Mouse (Mus musculus) brown adipose tissue, adult 24 weeks (tissue): ENCODE data around the gene Cdrt4. TPM values are rescaled to one million over a fixed set of nuclear protein-coding genes. Genes with fewer than 3 reads are reported as not detected.
A peak's percentile ranks its signal among the peaks of the same experiment; 100 is the strongest.

ENCODE experiments used
- H3K27ac ChIP-seq: fragments of 200-500 bp; replicated peaks from 2 replicates; pipeline ENCODE4 v1.5.1; 2012; ENCODE audit warnings: low read depth, mild to moderate bottlenecking, low read length
- H3K4me1 ChIP-seq: fragments of 200-500 bp; 2 replicates; pipeline ENCODE4 v1.6.1; 2012; ENCODE audit warnings: low read length, mixed read lengths; ENCODE audit not compliant: control insufficient read depth, insufficient read depth, insufficient read length
- H3K4me3 ChIP-seq: fragments of 200-500 bp; 2 replicates; pipeline ENCODE4 v1.5.1; 2012; ENCODE audit warnings: low read depth, mild to moderate bottlenecking, low read length, moderate library complexity; ENCODE audit not compliant: insufficient read depth
- polyA plus RNA-seq: library from polyadenylated mRNA; stranded (reverse); fragments of >200 nt; gene quantifications from 2 replicates; pipeline ENCODE4 v1.2.4, GENCODE M21; 2012; ENCODE audit not compliant: missing spikeins, insufficient read depth, insufficient read length

Cdrt4 gene
- polyA plus RNA-seq, 1 experiment, result not detected

DNA sequence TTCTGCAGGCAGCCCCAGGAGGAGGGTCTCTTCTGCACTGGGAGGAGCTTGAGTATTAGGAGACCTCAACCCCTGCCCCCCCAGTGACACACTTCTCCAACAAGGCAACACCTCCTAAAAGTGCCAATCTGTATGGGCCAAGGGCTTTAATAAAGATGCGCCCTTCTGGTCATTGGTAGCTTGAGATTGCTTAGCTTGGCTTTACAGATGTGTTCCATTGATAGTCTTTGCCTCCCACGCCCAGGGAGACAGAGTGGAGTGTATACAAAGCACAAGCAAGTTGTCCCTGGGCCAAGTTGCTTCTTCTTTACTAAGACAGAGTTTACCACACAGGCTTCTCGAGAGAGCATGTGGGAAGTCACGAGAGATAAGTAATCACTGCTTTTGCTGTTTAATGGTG, 20.4 kb upstream of the Cdrt4 start:
- peak overlapping the region; percentile 82 for H3K27ac ChIP-seq
- no peak overlapping the region for H3K4me3 ChIP-seq
- H3K4me1 ChIP-seq, result 0 out of 2 replicates have a peak, but pooled peaks cover 2% of the 10 kb centered on the region

DNA sequence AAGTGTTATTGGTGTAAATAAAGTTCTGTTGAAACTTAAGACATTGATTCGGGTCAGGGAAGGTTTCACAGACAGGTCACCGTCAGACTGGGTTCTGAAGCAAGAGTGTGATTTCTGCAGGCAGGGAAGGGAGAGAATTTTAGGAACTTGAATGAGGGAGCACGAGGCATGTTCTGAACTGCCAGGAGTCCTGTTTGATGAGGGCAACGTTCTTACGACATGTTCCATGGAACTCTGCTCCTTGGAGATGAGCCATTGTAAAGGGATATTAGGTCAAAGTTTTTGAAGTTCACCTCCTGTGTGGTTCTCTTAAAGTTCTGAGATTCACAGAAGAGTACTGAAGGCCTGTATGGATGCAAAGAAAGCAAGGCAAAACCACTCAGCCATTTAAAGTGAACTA, 19.9 kb upstream of the Cdrt4 start:
- Histone ChIP-seq H3K27ac (peak overlapping the region; percentile 82), H3K4me1 (0 out of 2 replicates have a peak, but pooled peaks cover 2% of the 10 kb centered on the region), H3K4me3 (no peak overlapping the region)

DNA sequence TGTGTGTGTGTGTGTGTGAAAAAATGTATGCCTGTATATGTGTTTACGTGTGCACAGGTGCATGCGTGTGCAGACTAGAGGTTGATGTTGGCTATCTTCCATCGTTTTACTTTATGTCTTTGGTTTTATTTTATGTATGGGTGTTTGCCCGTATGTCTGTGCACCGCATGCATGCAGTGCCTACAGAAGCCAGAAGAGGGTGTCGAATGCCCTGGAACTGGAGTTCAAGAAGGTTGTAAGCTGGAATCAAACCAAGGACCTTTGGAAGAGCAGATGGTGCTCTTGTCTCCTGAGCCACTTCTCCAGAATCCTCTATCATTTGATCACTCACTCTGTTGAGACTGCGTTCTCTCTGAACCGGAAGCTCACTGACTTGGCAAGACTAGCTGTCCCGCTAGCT, 17.9 kb upstream of the Cdrt4 start:
- Histone ChIP-seq H3K4me3 (no peak overlapping the region), H3K27ac (no peak overlapping the region), H3K4me1 (0 out of 2 replicates have a peak, but pooled peaks cover 2% of the 10 kb centered on the region)

DNA sequence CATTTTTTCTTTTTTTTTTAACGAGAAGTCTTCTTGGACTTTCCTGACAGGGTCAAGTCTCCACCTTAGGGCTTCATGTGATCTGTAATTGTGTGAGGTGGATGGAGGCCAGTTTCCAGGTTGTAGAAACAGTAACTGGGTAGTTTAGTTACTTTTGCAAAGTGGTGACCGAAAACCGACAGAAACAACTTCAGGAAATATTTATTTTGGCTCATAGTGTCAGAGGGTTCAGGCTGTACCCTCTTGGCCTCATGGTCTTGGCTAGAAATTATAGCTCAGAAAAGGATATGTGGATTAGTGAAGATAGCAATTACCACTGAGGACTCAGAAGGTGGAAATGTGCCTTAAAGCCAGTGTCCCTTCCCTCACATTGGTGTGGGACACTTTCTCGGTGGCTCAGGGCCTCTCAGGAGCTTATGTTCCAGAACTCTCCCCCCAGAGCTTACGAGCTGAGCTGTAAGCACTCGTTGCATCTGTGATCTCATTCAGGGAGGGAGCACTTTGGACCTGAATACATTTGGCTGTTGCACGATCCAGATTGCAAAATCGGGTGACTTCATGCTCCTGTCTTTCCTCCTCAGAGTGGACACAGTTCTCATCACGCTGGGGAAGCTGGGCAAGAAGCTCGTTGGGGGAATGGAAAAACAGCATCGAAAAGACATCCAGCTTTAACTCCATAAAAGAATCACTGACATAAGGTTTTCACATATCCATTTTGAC, 16.0 kb upstream of the Cdrt4 start:
- no peak overlapping the region for H3K4me3 ChIP-seq
- 0 out of 2 replicates have a peak, but pooled peaks cover 2% of the 10 kb centered on the region for H3K4me1 ChIP-seq
- H3K27ac ChIP-seq, result peak overlapping the region; percentile 54

DNA sequence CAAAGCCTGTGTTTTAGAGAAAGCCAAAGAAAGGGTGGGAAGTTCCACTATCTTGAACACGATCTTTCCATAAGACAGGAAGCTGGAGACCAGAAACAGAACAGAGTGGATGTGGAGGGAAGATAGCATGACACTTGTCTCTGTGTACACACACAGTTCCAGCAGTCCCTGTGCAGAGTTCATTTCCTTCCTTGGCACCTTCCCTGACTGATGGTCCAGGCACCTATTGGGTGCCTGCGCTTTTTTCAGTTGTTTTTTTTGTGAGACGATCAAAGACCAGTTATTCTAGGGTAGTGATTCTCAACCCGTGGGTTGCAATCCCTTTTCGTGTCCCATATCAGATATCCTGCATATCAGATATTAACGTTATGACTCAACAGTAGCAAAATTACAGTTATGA, 13.0 kb upstream of the Cdrt4 start:
- no peak overlapping the region for H3K4me3 ChIP-seq
- no peaks in the 10 kb centered on the region for H3K4me1 ChIP-seq
- H3K27ac ChIP-seq, result no peak overlapping the region

DNA sequence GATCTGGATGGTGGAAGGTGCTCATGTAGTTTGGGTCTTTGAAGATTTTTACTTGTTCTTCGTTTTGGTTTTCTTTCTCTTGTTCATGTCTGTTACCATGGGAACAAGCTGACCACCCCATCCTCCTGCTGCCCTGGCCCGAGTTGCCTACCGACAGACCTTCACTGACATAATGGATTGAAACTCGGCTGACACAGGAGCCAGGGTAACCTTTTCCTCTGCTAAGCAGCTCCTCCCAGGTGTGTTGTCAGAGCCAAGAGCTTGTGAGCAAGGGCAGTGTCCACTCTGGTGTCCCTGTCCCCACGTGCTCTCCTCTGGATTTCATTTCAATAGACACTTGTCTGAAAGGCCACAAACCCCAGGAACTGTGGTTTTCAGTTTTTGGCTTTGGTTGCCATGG, 12.1 kb upstream of the Cdrt4 start:
- Histone ChIP-seq H3K4me3 (no peak overlapping the region), H3K27ac (no peak overlapping the region), H3K4me1 (no peaks in the 10 kb centered on the region)

DNA sequence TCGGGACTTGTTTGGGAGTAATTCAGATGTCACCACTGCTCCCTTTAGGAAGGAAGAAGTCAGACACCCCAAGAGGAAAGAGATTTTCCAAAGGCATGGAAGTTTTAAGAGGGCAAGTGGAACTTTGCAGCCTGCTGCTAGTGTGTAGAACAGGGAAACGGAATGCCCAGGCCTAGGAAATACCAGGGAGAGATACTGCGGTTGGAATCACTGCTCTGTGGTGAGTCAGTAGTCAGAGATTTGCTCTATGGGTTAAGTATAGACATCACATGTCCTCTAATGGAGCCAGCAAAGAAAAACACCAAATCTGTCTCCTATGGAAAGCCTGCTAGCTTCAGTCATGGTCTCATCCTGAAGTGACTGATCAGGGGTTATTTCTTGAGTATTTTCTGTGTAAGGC, 10.8 kb upstream of the Cdrt4 start:
- no peak overlapping the region for H3K4me3 ChIP-seq
- H3K4me1 ChIP-seq, result no peaks in the 10 kb centered on the region
- H3K27ac ChIP-seq, result no peak overlapping the region

DNA sequence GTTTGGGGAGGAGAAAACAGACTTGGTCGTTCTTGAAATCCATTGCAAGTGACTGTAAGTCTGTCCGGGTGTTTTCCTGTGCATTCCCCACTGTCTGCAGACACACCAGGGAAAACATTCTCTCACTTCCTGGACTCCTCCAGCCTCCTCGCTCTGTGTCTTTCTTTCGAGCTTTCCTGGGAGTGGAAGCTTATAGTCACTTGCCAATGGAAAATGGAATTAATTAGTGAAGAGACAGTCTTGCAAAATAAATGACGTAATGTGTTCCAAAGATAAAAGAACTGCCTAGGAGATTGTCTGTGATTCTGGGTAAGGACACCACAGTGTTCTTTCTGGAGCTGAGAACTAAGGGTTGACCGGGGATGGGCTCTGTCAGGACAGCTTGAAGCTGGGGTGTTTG, 7.5 kb upstream of the Cdrt4 start:
- no peak overlapping the region for H3K4me3 ChIP-seq
- H3K4me1 ChIP-seq, result no peaks in the 10 kb centered on the region
- no peak overlapping the region for H3K27ac ChIP-seq

DNA sequence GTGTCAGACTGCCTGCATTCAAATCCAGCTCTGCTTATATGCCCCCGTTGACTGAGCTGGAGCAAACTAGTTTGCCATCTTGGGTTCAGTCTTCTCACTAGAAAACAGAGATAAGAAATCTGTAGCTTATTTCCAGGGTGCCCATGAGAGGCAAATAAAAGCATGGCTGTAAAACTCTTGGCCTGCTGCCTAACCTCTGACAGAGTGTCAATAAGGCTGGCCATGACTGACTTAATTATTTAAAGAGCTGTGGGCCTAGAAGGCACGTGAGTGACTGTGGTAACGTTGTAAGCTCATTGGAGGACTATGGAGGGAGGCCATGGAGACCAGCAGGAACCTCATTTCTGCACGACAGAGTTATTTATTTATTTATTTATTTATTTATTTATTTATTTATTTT, 5.5 kb upstream of the Cdrt4 start:
- Histone ChIP-seq H3K4me1 (no peaks in the 10 kb centered on the region), H3K4me3 (no peak overlapping the region), H3K27ac (no peak overlapping the region)

DNA sequence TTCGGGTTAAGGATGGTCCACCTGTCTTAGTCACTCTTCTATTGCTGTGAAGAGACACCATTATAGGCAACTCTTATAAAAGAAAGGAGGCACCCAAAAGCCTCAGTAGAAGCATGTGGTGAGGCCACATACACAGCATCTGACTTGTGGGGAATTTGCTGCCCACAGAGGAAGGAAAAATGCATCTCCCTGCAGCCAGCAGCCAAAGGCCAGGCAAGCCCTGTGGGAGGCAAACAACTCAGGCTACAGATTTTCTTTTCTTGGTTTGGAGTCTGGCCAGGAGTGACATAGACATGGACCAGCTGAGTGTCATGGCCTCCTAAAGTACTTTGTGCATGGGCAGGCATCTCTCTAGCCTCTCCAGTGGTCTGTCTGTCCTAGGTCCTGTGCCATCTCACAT, 1.4 kb upstream of the Cdrt4 start:
- Histone ChIP-seq H3K4me1 (no peaks in the 10 kb centered on the region), H3K4me3 (no peak overlapping the region), H3K27ac (no peak overlapping the region)

DNA sequence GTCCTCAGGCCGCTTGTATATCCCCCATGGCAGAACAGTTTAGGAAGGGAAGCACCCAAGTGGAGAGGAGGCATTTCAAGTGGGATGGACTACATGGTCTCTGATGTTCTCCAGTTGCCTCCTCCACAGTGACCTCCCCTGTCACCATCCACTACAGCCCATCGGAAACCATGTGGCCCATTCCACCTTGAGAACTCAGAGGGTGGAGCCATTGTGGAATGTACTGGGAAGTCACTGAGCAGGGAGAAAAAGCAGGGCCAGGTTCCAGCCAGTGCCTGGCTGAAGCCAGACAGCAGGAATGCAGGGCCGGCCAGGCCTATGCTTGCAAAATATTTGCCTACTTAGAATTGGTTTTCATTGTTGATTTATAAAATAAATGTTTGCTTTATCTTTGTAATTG, 3.8 kb downstream of the Cdrt4 start:
- H3K27ac ChIP-seq, result no peak overlapping the region

DNA sequence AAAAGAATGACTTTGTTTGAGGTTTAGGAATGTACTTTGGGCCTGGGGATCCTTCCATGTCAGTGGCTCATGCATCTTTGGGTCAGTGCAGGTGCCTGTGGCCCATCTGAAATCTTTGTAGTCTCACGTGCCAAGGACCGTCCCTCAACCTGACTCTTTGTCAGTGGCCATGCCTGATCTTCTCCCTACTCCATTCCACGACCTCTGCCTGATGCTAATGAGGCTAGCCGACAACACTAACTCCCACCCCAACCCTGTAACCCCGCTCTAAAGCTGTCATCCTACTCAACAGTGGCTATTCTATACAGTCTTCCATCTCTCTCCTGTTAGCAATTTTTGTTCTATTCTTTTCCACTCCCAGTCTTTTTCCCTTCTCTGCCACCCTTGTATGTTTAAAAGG, 4.2 kb downstream of the Cdrt4 start:
- Histone ChIP-seq H3K4me3 (no peak overlapping the region), H3K4me1 (no peaks in the 10 kb centered on the region), H3K27ac (no peak overlapping the region)

More for the DNA sequence above, 3.8 kb downstream of the Cdrt4 start:
- no peaks in the 10 kb centered on the region for H3K4me1 ChIP-seq
- H3K4me3 ChIP-seq, result no peak overlapping the region

DNA sequence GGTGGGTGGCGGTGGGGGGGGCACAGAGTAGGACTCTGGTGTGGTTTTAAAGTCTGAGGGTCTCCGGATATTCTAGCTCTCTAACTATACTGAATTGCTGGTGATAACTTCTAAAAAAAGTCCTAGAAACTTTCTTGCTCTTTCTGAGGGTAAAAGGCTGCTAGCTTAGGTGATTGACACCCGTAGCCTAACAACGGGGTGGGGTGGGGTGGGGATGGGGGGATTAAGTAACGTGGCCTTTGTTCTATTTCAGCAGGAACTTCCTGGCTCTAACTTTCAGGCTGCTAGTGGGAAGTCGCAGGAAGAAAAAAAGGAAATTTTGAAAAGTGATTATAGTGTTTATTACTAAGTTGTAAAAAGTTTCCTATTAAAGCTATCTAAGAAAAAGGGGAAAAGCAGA, 4.8 kb downstream of the Cdrt4 start:
- no peak overlapping the region for H3K4me3 ChIP-seq
- H3K4me1 ChIP-seq, result no peaks in the 10 kb centered on the region
- no peak overlapping the region for H3K27ac ChIP-seq

DNA sequence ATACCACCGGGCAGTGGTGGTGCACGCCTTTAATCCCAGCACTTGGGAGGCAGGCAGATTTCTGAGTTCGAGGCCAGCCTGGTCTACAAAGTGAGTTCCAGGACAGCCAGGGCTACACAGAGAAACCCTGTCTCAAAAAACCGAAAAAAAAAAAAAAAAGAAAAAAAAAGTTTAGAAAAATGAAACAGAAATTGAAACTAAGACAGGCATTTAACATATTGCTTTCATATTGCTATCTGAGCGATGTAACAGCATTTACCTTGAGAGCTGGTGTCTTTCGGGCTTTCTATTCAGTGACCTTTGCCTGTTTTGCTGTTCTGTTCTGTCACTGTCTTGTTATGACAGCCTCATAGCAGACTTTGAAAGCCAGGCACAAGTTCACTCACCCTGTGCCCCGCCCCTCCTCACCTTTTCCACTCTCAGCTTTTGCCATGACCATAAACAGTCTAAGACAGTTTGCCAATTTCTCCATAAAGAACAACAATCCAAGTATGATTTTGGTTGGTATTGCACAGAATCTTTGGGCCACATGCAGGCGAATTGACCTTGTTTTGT, 6.7 kb downstream of the Cdrt4 start:
- H3K27ac ChIP-seq, result no peak overlapping the region
- H3K4me1 ChIP-seq, result no peaks in the 10 kb centered on the region
- H3K4me3 ChIP-seq, result no peak overlapping the region

DNA sequence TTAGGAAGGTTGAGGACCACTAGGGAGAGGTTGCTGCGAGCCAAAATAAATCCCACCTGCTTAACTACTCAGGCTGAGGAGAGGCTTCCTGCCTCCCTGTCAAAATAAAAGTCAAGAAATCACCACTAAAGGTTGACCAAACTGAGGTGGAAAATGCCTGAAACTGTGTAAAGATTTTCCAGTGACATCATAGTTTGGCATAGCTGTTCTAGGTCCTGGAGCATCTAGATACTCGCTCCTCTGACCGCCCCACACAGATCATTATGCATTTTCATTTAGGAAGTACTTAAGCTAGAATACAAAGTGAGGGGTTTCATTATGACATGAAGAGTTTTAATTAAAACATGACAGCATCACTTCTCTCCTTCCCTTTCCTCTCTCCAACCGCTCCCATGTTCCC, 12.3 kb downstream of the Cdrt4 start:
- no peak overlapping the region for H3K4me3 ChIP-seq
- H3K27ac ChIP-seq, result no peak overlapping the region
- H3K4me1 ChIP-seq, result no peaks in the 10 kb centered on the region

DNA sequence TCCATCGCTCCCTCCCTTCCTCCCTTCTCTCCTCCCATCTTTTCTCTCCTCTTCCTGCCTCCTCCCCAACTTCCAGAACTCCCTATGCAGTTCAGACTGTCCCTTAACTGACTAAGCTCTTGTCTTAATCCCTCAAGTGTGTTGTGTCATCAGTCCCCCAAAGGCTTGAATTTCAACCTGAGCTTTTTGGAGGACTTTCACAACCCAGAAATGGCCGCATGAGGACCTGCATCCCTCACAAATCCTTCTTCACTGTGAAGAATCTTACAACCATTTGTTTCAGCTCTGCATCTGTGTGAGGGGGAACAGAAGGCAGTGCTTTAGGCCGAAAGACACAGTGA, 15.4 kb downstream of the Cdrt4 start:
- H3K4me3 ChIP-seq, result no peak overlapping the region
- H3K27ac ChIP-seq, result peak overlapping the region; percentile 56
- H3K4me1 ChIP-seq, result no peaks in the 10 kb centered on the region
